Mouse (Mus musculus): ENCODE results near the gene Mettl7a1.
"Not testable (repeated sequence)": the region's sequence is repeated elsewhere in the genome, so short reads cannot be mapped to it uniquely, and the experiment has no call there.

The Mettl7a1 gene

GRCm38 (mm10) chr15:100304019-100304991 is at the start of gene Mettl7a1:
Mettl7a1 (plus strand) TSS chr15:100304140.
- DNase-seq (ENCODE audit: low read depth, low spot score) = peak; percentile 89

DNA sequence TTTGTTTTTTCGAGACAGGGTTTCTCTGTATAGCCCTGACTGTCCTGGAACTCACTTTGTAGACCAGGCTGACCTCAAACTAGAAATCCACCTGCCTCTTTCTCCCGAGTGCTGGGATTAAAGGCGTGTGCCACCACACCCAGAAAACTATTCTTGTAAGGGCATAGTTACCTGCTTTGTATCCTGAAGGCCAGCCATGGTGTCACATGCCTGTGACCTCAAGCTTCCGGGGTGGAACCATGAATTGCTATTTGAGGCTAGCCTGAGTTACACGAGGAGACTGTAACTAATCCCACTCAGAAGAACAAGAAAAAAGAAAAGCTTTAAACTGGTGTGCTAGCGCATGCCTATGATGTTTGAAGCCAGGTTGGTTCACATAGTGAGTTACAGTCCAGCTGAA is 47.6 kb upstream of the Mettl7a1 start:
- no peak for DNase-seq (ENCODE audit: low read depth, low spot score)

DNA sequence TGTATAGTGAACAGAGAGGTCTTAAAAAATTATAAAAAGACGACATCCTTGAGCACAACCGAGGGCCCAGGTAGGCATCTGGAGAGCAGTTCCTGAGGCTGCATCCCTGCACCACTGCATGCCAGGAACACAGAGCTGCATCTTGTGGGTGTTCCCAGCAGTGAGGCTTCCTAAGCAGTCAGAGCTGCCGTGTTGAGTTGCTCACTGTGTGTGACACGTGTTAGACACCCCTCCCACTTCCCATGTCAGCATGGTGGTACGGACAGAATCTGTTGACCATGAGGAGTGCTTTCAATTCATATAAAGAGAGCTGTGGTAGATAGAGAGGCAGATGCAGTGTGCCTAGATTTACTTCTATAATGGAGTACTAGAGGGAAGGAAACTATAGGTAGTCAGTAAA is 46.6 kb upstream of the Mettl7a1 start:
- no peak for DNase-seq (ENCODE audit: low read depth, low spot score)

- no peak for DNase-seq (ENCODE audit: low read depth, low spot score)
These were observed 45.1 kb upstream of the Mettl7a1 start for GRCm38 (mm10) chr15:100258646-100259425.

DNA sequence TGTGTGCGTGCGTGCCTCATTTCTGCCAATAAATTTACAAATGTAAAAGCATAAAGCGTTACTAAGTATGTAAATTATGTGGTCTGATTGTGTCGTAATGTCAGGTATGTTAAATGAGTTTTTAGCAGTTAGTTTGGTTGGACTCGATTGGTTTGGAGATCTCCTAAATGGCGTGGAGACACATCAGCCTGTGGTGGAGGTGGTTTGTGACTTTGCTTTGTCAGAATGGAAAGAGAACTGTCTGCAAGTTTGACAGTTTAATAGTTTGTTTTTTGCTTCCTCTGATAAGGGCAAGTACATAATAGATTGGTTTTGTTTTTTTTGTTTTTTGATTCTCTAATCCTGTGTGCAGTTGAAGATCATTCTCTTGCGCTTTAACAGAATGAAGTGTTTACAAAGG is 43.6 kb upstream of the Mettl7a1 start:
- not testable (repeated sequence) for DNase-seq (ENCODE audit: low read depth, low spot score)

DNA sequence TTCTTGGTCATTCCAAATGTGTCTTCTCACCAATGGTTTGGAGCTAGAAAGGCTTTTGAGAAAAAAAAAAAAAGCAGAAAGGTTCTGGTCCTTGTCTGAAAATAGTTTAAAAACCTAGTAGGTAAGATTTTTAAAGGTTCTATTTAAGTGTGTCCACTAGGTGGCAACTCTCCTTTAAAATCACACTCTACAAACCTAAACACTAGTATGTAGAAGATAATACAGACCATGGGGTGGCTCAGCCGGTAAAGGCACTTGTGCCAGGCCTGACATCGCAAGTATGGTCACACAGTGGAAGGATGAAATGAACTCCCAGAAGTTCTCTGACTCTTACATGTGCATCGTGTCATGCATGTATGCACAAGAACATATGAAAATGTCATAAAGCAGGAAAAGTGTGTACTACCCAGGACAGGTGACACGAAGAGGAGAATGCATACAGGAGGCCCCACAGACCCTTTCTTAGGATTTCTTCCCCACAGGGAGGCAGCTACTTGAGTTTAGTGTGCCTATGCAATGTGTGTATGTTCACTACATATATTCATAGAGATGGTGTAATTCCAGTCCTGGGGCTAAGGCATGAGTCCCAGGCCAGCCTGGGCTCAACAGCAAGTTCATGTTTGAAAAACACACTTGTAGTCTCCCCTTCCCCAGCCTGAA is 40.6 kb upstream of the Mettl7a1 start:
- DNase-seq (ENCODE audit: low read depth, low spot score) = peak; percentile 50

GRCm38 (mm10) chr15:100265586-100266325 is 38.2 kb upstream of the Mettl7a1 start:
- DNase-seq (ENCODE audit: low read depth, low spot score) = no peak

- no peak for DNase-seq (ENCODE audit: low read depth, low spot score)
These were observed 35.0 kb upstream of the Mettl7a1 start for GRCm38 (mm10) chr15:100268916-100269315.

DNA sequence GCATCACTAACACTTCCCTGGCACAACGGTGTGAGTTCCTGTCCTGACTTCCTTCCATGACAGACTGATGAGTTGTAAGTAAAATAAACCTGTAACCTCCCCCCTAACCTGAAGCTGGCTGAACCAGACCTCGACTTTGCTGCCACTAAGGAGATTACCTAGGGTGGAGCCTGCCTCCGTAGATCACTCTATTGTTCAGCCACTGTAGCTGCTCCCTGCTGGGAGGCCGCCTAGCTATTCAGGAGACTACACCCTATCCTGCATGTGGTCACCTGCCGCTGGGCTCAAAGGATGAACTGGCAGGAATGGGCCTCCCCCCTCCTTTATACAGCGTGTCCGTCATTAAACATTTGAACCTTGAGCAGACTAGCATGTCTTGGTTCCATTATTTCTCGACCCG is 34.2 kb upstream of the Mettl7a1 start:
- no peak for DNase-seq (ENCODE audit: low read depth, low spot score)

GRCm38 (mm10) chr15:100270609-100271008 is 33.3 kb upstream of the Mettl7a1 start:
- not testable (repeated sequence) for DNase-seq (ENCODE audit: low read depth, low spot score)

DNA sequence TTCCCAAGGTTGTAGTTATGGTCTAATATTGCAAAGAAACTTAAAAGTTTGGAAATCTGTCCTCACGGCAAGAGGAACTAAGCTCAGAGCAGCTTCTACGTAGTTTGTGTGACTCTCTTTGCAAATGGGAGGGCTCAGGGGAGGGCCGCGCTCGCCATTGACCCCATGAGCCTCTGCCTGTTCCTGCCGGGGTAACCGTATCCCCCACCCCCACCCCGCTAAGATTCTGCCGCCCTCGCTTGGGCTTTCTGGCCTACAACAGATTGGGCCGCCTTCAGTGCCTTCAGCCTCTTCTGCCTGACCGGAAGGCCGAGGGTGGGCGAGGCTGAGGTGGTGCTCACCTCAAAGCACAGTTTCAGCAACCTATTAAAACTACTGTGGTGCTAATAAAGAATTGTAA is 32.5 kb upstream of the Mettl7a1 start:
- DNase-seq (ENCODE audit: low read depth, low spot score) = no peak

- not testable (repeated sequence) for DNase-seq (ENCODE audit: low read depth, low spot score)
These were observed 30.1 kb upstream of the Mettl7a1 start for GRCm38 (mm10) chr15:100273791-100274308.

DNA sequence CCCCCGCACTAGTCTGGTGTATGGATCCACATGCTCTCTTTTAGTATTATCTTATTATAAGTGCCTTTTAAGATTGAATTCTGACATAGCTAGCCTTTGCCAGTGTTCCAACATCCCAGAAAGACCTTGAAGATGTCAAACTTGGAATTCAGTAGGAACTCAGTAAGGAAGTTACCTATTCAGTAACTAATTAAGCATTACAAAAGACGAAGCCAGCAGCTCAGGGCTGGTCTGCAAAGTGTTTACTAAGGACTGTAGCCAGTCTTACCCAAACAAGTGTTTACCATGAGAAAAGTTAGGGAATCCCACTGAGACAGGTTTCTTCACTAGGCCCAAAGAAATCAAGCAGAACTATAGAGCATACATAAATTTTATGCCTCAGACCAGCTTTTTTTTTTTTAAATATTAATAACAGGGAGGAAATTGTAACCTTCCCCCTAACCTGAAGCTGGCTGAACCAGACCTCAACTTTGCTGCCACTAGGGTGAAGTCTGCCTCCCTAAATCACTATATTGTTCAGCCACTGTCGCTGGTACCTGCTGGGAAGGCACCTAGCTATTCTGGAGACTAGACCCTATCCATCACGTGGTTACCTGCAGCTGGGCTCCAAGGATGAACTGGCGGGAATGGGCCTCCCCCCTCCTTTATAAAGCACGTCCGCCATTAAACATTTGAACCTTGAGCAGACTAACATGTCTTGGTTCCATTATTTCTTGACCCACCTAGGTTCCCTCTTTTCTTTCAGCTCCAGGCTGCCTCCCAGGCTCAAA is 29.0 kb upstream of the Mettl7a1 start:
- DNase-seq (ENCODE audit: low read depth, low spot score) = no peak

- no peak for DNase-seq (ENCODE audit: low read depth, low spot score)
These were observed 27.5 kb upstream of the Mettl7a1 start for GRCm38 (mm10) chr15:100276403-100276802.

DNA sequence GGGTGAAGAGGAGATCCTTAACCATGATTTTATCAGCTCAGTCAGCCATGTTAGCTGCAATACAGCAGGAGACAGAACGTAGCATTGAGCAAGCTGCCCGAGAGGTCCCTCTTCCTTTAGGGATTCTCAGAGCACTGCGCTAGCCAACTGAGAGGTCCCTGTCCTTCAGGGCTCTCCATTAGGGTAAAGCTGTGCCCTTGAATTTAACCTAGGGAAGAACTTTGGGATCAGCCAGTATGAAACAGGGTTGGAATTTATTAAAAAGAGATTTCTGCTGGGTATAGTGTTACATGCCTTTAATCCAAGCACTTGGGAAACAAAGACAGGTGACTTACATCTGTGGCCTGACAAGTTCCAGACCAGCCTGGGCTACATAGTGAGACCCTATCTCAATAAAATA is 26.4 kb upstream of the Mettl7a1 start:
- no peak for DNase-seq (ENCODE audit: low read depth, low spot score)

DNA sequence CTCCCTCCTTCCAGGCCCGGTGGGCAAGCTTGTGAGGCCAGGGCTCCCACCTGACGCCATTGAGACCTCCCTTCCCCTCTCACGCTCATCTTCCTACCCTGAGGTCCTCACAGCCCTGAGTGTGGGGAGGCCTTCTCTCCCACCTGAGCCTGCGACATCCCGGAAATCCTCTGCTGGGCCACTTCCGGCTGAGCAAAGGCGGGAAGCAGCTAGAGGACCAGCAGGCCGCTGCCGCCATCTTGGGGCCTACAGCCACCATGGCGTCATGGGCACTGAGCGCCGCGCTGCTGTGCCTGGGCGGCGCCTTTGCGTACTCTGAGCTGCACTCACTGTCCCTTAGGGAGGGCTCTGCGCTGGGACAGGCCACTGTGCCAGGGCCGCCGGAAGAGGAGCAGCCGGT is 23.3 kb upstream of the Mettl7a1 start, which contains the start of gene Tmprss12:
TSS of gene Tmprss12 (plus strand) at position 212 of the 400 bp plus-strand sequence.
- DNase-seq (ENCODE audit: low read depth, low spot score) = no peak

DNA sequence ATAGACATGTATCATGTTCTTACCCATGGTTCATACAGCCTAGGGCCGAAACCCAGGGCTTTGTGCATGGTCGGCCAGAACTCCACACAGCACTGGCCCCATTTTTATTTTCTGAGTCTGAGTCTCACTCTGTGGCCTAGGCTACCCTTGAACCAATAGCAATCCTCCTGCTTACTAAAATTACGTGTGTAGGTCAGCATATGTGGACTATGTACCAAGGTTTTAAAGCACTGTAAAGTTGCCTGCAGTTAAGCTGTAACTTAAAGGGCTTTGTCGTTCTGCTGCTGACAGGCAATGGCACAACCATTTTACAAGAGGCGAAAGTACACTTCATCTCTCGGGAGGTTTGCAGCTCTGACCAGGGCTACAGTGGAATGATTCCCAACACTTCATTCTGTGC is 15.0 kb upstream of the Mettl7a1 start:
- no peak for DNase-seq (ENCODE audit: low read depth, low spot score)

- DNase-seq (ENCODE audit: low read depth, low spot score) = no peak
These were observed 13.1 kb upstream of the Mettl7a1 start for GRCm38 (mm10) chr15:100290858-100291257.

DNA sequence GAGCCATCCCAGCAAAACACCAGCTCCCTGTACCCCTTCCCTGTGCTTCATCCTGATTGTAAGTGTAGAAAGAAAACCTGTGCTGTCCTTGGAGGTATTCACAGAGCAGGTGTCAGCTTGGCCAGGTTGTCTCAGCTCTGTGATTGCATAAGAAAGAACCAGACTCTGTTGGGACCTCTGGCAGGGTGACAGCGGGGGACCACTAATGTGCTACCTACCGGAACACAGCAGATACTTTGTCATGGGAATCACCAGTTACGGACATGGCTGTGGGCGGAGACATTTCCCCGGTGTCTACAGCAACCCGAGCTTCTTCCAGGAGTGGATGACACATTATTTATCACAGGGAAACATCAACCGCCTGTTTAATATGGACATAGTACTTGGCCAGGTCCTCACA is 11.6 kb upstream of the Mettl7a1 start:
- DNase-seq (ENCODE audit: low read depth, low spot score) = no peak

DNA sequence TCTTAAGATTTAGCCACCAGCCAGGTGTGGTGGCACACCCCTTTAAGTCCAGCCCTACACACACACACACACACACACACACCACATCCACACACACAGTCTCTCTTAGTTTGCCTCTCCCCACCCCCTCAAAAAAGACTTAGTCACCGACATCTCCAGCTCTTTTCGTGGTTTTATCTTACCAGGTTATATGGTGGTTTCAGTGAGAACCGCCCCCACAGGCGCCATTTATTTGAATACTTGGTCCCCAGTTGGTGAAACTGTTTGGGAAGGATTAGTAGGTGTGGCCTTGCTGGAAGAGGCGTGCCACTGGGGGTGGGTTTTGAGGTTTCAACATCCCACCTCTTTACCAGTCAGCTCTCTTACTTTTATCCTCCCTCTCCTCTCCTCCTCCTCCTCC is 6.1 kb upstream of the Mettl7a1 start:
- no peak for DNase-seq (ENCODE audit: low read depth, low spot score)

Data from A20 (cell line).